Mouse (Mus musculus) right cerebral cortex, postnatal 10 days (tissue): Measurements from ENCODE around the gene Kcna7.
"Not testable (repeated sequence)": the region's sequence is repeated elsewhere in the genome, so short reads cannot be mapped to it uniquely, and the experiment has no call there.

Source experiments
- DNase-seq, 2 experiments: peaks; one replicate each; pipeline ENCODE4 v3.0.0; 2021; ENCODE audit warnings: low spot score in 2 of 2

Kcna7 gene

GRCm38 (mm10) chr7:45395129-45395541 is 10.3 kb upstream of the Kcna7 start:
- DNase-seq, result peak; percentile 78 to 85

DNA sequence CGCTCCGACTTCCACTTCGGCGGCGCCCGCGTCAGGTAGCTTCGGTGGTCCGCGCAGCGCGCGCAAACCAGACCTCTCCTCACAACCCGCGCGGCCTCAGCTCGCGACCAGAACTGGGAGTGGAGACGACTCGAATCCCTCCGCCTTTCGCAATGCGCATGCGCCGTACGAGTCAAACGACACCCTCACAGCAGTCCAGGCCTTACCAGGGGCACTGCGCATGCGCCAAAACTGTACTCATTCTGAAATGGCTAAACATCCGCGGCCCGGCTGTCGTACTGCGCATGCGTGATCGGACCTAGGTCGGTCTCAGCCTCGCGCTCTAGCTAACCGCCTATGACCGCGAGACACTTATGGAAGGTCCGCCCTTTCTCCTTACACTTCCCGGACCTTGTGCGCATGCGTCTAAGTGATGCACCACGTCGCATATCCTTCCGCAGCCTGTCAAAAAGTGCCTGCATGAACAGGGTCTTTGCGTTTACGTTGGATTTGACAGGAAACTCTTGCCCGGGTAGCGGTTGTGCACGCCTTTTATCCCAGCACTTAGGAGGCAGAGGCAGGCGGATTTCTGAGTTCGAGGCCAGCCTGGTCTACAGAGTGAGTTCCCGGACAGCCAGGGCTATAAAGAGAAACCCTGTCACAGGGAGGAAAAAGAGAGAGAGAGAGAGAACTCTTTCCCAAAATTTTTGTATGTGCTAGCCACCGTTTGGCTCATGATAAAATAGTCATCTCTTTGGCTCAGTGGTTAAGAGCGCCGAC is 9.7 kb upstream of the Kcna7 start, which contains the start of gene Snrnp70:
TSS of gene Snrnp70 (minus strand) at position 165 of the 759 bp plus-strand sequence.
- peak; percentile 100 for DNase-seq

DNA sequence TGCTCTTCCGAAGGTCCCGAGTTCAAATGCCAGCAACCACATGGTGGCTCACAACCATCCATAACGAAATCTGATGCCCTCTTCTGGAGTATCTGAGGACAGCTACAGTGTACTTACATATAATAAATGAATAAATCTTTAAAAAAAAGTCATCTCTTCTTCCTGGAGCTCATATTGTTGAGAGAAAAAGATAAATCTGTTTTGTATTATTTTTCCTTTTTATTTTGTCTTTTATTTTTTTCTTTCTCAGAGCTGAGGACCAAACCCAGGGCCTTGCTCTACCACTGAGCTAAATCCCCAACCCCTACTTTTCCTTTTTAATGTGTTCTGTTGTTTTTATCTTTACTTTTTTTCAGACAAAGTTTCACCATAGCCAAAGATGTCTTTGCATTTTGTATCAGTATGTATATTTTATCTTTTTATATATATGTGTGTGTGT is 9.1 kb upstream of the Kcna7 start:
- DNase-seq, result not testable (repeated sequence)

DNA sequence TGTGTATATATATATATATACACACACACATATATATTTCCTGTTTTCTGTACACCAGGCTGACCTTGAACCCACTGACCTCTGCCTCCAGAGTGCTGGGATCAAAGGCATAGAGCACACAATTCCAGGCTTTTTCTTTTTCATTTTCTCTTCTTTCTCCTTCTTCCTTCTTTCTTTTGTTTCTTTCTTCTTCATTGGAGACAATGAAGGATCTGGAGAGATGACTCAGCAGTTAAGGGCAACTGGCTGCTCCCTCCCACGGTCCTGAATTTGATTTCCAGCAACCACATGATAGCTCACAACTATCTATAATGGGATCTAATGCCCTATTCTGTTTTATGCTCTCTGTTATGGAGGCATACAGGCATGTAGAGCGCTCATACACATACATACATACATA is 8.7 kb upstream of the Kcna7 start:
- no peak for DNase-seq

- peak in 1 of 2 experiments; percentile 17 for DNase-seq
Observed at GRCm38 (mm10) chr7:45401521-45402085, 3.9 kb upstream of the Kcna7 start.

DNA sequence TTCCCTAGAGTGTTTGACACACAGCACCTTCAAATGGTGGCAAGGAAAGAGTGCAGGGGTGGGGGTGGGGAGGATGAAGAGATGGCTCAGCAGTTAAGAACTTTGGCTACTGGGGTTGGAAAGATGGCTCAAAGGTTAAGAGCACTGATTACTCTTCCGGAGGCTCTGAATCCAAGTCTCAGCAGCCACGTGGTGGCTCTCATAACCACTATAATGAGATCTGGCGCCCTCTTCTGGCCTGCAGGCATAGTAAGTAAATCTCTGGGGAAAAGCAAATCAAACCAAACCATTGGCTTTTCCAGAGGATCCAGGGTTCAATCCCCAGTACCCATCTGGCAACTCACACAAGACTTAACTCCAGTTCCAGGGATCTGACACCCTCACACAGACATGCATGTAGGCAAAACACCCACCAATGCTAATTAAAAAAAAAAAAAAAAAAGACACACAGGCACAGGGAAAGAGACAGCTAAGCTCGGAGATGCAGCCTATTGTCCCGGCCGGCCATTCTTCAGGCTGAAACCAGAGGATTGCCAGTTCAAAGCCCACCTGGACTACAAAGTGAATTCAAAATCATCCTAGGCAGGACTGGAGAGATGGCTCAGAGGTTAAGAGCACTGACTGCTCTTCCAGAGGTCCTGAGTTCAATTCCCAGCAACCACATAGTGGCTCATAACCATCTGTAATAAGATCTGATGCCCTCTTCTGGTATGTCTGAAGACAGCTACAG is 1.8 kb upstream of the Kcna7 start:
- DNase-seq, result peak in 1 of 2 experiments; percentile 52

DNA sequence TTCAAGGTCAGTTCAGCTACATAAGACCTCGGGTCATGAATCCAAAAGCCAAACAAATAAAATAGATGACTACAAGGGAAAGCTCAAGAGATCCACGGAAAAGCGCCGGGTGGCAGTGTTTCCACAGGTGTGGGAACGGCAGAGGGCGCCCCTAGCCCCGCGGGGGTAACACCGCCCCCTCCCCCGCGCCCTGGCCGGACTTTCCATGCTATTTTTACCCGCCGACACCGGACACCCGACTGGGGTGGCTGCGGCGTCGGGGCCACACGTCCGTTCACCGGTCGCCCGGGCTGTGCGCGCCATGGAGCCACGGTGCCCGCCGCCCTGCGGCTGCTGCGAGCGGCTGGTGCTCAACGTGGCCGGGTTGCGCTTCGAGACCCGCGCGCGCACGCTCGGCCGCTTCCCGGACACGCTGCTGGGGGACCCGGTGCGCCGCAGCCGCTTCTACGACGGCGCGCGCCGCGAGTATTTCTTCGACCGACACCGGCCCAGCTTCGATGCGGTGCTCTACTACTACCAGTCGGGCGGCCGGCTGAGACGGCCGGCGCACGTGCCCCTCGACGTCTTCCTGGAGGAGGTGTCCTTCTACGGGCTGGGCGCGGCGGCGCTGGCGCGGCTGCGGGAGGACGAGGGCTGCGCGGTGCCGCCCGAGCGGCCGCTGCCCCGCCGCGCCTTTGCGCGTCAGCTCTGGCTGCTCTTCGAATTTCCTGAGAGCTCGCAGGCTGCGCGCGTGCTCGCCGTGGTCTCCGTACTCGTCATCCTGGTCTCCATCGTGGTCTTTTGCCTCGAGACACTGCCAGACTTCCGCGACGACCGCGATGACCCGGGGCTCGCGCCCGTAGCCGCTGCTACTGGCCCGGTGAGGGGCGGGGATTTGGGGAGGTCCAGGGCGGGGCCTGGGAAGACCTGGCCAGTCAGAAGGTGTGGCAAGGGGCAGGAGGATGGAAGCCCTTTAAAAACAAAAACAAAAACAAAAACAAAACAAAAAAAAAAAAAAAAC is 1.0 kb downstream of the Kcna7 start:
- DNase-seq, result no peak

DNA sequence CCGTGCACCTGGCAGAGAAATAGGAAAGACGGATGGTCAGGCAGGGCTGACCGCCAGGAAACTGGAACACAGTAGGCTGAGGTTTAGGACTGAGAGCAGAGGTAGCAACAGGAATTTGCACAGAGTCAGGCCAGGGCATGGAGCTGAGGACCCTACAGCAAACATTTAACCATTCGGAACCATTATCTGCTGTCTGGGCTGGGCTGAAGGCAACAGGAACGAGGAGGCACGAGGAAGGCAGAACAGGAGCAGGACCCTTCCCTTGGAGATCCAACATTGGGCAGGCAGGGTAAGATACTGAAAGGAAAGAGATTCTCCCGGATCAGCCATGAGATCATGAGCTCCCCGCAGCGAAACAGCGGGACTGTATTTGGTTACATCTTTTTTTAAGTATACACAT is 2.4 kb downstream of the Kcna7 start:
- DNase-seq, result no peak

- DNase-seq, result no peak
Observed at GRCm38 (mm10) chr7:45408351-45408750, 2.9 kb downstream of the Kcna7 start.

DNA sequence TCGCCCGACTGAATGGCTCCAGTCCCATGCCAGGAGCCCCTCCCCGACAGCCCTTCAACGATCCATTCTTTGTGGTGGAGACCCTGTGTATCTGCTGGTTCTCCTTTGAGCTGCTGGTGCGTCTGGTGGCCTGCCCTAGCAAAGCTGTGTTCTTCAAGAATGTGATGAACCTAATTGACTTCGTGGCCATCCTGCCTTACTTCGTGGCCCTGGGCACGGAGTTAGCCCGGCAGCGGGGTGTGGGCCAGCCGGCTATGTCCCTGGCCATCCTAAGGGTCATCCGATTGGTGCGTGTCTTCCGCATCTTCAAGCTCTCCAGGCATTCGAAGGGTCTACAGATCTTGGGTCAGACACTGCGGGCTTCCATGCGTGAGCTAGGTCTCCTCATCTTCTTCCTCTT is 3.5 kb downstream of the Kcna7 start:
- DNase-seq, result no peak

DNA sequence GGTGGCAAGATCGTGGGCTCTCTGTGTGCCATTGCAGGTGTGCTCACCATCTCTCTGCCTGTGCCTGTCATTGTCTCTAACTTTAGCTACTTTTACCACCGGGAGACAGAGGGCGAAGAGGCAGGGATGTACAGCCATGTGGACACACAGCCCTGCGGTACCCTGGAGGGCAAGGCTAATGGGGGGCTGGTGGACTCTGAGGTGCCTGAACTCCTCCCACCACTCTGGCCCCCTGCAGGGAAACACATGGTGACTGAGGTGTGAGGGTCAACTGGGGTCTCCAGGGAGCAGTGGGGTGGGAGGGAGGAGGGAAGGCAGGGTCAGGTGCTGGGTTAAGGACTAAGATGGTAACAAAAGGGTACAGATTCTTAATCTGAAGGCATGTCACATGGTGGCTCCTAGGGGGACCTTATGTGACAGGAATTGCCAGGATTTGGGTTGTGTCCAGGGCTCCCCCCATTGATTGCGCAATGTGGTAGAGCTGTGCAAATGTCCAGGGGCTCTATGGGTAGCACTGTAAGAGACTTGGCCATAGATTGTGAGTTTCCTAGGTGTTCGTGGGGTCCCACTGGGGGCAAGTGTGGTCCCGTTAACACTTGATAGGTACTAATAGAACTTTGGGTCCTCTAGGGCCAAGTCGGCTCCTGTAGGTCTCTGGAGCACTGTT is 4.2 kb downstream of the Kcna7 start:
- peak in 1 of 2 experiments; percentile 23 for DNase-seq

GRCm38 (mm10) chr7:45412421-45412820 is 7.0 kb downstream of the Kcna7 start:
- no peak for DNase-seq

GRCm38 (mm10) chr7:45413113-45413863 is 7.8 kb downstream of the Kcna7 start, which contains the start of gene Ntf5:
TSS of gene Ntf5 (plus strand) at chr7:45413695.
- DNase-seq, result no peak

DNA sequence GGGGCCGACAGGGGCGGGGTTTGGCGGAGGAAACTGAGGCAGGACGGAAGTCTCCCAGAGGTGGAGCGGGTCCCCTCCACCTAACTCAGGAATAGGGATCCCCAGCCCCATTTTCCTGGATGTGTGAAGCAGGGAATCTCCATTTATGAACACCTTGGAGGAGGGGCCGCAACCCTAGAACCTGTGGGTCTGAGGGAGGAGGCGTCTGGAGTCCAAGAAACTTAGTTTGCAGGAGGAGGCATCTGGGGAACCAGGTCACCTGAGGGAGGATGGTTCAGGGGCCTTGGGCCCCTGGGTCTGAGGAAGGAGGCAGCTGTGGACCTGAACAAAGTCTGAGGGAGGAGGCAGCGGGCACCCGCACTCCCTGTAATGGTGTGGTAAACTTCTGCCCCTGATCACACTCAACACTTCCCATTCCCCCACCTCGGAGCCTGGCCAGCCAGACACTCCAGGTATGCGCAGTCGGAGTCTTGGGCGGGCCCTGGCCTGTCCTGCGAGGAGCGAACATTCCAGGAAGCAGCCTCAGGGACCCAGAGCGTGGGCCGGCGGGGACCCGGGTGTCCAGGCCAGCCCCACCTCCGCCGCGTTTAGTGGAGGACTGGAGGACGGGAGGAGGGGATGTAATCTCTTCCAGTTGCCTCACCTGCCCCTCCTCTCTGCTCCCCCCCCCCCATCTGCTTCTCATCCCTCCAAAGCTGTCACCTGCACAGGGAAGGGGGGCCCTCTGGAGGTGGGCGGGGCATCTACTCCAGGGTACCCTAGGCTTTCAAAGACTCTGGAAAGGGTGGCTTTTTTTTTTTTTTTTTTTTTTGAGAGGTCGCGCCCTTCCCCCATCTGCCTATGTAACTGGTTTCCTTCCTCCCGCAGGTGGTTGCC is 8.6 kb downstream of the Kcna7 start:
- DNase-seq, result no peak

DNA sequence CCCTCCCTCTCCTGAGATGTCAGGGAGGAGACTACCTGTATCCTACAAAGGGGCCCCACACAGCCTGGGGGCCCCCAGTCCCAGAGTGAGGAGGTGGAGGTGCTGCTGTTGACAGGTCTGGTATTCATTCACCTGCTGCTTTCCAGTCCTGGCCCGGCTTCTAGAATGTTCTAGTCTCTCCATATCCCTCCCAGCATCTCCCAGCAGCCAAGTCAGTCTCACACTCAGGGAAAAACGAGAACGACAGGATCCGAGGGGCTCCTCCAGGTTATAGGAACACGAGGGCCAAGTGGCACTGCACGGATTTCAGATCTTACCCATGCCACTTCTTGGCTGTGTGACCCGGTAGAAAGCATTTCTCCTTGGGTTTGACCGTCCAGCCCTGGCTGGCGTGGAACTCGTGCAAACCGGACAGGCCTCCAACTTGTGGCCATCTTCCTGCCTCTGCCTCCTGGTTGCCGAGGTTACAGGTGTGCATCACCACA is 9.3 kb downstream of the Kcna7 start:
- DNase-seq, result no peak

- peak in 1 of 2 experiments; percentile 36 for DNase-seq
Observed at GRCm38 (mm10) chr7:45415636-45416035, 10.2 kb downstream of the Kcna7 start.

- no peak for DNase-seq
Observed at GRCm38 (mm10) chr7:45417962-45418492, 12.6 kb downstream of the Kcna7 start.

DNA sequence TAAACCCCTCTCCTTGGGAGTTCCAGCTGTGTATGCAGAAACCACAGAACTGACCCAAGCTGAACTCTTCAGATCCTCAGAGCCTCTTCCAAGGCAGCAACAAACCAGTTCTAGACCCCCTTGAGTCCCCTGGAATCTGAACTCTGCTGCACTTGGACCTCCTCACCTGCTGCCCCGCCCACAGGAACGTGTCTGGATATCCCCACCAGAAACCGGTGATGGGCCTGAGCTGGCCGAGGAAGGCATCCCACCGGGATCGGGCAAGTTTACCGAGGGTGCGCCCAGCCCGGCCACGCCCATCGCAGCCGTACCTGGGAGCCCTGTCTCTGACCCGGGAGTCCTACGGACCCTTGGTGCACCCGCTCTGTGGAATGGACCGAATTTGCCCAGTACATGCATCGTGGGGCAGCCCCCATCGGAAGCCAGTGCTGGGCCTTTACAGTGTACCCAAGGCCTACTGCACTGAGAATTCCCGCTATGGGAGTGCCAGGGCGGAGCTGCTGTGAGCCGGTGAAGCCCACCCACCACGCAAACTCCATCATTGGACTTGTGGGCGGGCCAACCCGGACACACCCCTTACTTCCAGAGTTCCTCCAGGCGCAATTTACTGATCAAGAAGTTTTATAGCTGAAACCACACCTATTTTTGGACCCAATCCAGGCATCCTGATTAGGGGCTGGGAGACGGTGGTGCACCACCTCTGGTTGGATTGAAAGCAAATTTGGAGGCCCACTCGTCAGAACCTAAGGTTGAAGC is 14.6 kb downstream of the Kcna7 start:
- DNase-seq, result no peak
